Mouse (Mus musculus) MEL (cell line): Measurements from ENCODE around the gene Dnttip2. TPM values are rescaled to one million over a fixed set of nuclear protein-coding genes. Genes with fewer than 3 reads are reported as not detected.
A peak's percentile ranks its signal among the peaks of the same experiment; 100 is the strongest.
"Not testable (repeated sequence)": the region's sequence is repeated elsewhere in the genome, so short reads cannot be mapped to it uniquely, and the experiment has no call there.

ENCODE experiments used
- DNase-seq: peaks from one replicate; pipeline ENCODE4 v3.0.0; 2011; ENCODE audit warnings: low read depth, low spot score
- H3K27ac ChIP-seq: 2 replicates; pipeline ENCODE4 v1.5.1; 2012; ENCODE audit warnings: low read depth, mild to moderate bottlenecking, control low read depth, low read length, moderate library complexity; ENCODE audit not compliant: control insufficient read depth
- H3K27me3 ChIP-seq, 2 experiments: fragments of 150-350 bp in 1 of 2; sonication (generic) in 1 of 2; 2 replicates each; pipeline ENCODE4 v1.6.1; 2012; ENCODE audit warnings: low read length in 2 of 2, mild to moderate bottlenecking in 2 of 2, improper control_type of control experiment in 1 of 2, moderate library complexity in 1 of 2; ENCODE audit not compliant: insufficient read depth in 2 of 2, control insufficient read depth in 1 of 2
- H3K36me3 ChIP-seq, 2 experiments: 2 replicates each; pipeline ENCODE4 v1.6.1; 2012 to 2014; ENCODE audit warnings: low read length in 2 of 2, improper control_type of control experiment in 1 of 2, inconsistent platforms in 1 of 2, mild to moderate bottlenecking in 1 of 2; ENCODE audit not compliant: insufficient read depth in 2 of 2, control insufficient read depth in 1 of 2
- H3K4me1 ChIP-seq, 2 experiments: fragments of 150-350 bp in 1 of 2; sonication (generic) in 1 of 2; 2 replicates each; pipeline ENCODE4 v1.6.1; 2012; ENCODE audit warnings: low read length in 2 of 2, improper control_type of control experiment in 1 of 2, mild to moderate bottlenecking in 1 of 2; ENCODE audit not compliant: insufficient read depth in 2 of 2, control insufficient read depth in 1 of 2
- H3K4me3 ChIP-seq, 2 experiments: fragments of 150-350 bp in 1 of 2; sonication (generic) in 1 of 2; 2 replicates each; pipeline ENCODE4 v1.5.1; 2012; ENCODE audit warnings: low read depth in 2 of 2, low read length in 2 of 2, mild to moderate bottlenecking in 2 of 2, moderate library complexity in 2 of 2, control low read depth in 1 of 2, improper control_type of control experiment in 1 of 2; ENCODE audit not compliant: control insufficient read depth in 1 of 2, insufficient read depth in 1 of 2
- H3K79me2 ChIP-seq: 2 replicates; pipeline ENCODE4 v1.6.1; 2012; ENCODE audit warnings: mild to moderate bottlenecking, low read length, moderate library complexity; ENCODE audit not compliant: control insufficient read depth, poor library complexity, insufficient read depth
- H3K9ac ChIP-seq: 2 replicates; pipeline ENCODE4 v1.6.1; 2012; ENCODE audit warnings: low read depth, mild to moderate bottlenecking, control low read depth, low read length, moderate library complexity; ENCODE audit not compliant: control insufficient read depth, poor library complexity, severe bottlenecking
- H3K9me3 ChIP-seq: fragments of 150-350 bp; sonication (generic); replicated peaks from 2 replicates; pipeline ENCODE4 v1.6.1; 2012; ENCODE audit warnings: mild to moderate bottlenecking, low read length, improper control_type of control experiment, moderate library complexity; ENCODE audit not compliant: insufficient read depth
- BHLHE40 ChIP-seq: IDR thresholded peaks from 2 replicates; pipeline ENCODE4 v1.6.1; 2012; ENCODE audit warnings: low read depth, mild to moderate bottlenecking, inconsistent platforms, low read length, improper control_type of control experiment, borderline replicate concordance
- ETS1 ChIP-seq: IDR thresholded peaks from 2 replicates; pipeline ENCODE4 v1.6.1; 2012; ENCODE audit warnings: low read depth, mild to moderate bottlenecking, inconsistent platforms, low read length, improper control_type of control experiment, moderate library complexity
- GABPA ChIP-seq: IDR thresholded peaks from 2 replicates; pipeline ENCODE4 v1.6.1; 2012; ENCODE audit warnings: low read depth, mild to moderate bottlenecking, inconsistent platforms, low read length, improper control_type of control experiment, moderate library complexity
- GATA1 ChIP-seq: IDR thresholded peaks from 2 replicates; pipeline ENCODE4 v1.6.1; 2011; ENCODE audit warnings: low read depth, low read length, improper control_type of control experiment
- JUND ChIP-seq: IDR thresholded peaks from 2 replicates; pipeline ENCODE4 v1.6.1; 2011; ENCODE audit warnings: low read depth, mild to moderate bottlenecking, improper control_type of control experiment, low read length
- KAT2A ChIP-seq: conservative IDR thresholded peaks from 2 replicates; pipeline ENCODE4 v1.6.1; 2012; ENCODE audit warnings: low read depth, low read length, improper control_type of control experiment, inconsistent platforms
- MAZ ChIP-seq: IDR thresholded peaks from 2 replicates; pipeline ENCODE4 v1.6.1; 2012; ENCODE audit warnings: low read depth, mild to moderate bottlenecking, inconsistent platforms, low read length, improper control_type of control experiment
- MXI1 ChIP-seq: IDR thresholded peaks from 2 replicates; pipeline ENCODE4 v1.6.1; 2011; ENCODE audit warnings: mild to moderate bottlenecking, low read depth, low read length, improper control_type of control experiment
- MYC ChIP-seq: IDR thresholded peaks from 2 replicates; pipeline ENCODE4 v1.6.1; 2011; ENCODE audit warnings: low read depth, mild to moderate bottlenecking, low read length, improper control_type of control experiment, moderate library complexity
- NRF1 ChIP-seq: IDR thresholded peaks from 2 replicates; pipeline ENCODE4 v1.6.1; 2014; ENCODE audit warnings: low read depth, mild to moderate bottlenecking, inconsistent platforms, low read length, improper control_type of control experiment, moderate library complexity; ENCODE audit not compliant: poor library complexity, insufficient read depth, severe bottlenecking
- POLR2AphosphoS2 ChIP-seq: IDR thresholded peaks from 2 replicates; pipeline ENCODE4 v1.6.1; 2011; ENCODE audit warnings: low read length, improper control_type of control experiment
- POLR2AphosphoS5 ChIP-seq: IDR thresholded peaks from 2 replicates; pipeline ENCODE4 v1.6.1; 2012; ENCODE audit warnings: low read depth, borderline replicate concordance, mild to moderate bottlenecking, inconsistent platforms, low read length, moderate library complexity, mixed read lengths
- RAD21 ChIP-seq: IDR thresholded peaks from 2 replicates; pipeline ENCODE4 v1.6.1; 2011; ENCODE audit warnings: mild to moderate bottlenecking, low read depth, low read length, improper control_type of control experiment
- USF1 ChIP-seq: IDR thresholded peaks from 2 replicates; pipeline ENCODE4 v1.6.1; 2014; ENCODE audit warnings: low read depth, mild to moderate bottlenecking, inconsistent platforms, low read length, improper control_type of control experiment, moderate library complexity
- ZKSCAN1 ChIP-seq: IDR thresholded peaks from 2 replicates; pipeline ENCODE4 v1.6.1; 2012; ENCODE audit warnings: low read depth, mild to moderate bottlenecking, inconsistent platforms, low read length, improper control_type of control experiment, moderate library complexity
- polyA plus RNA-seq, 2 experiments: library from polyadenylated mRNA; stranded (reverse) in 1 of 2; unstranded in 1 of 2; fragments of >175 nt in 1 of 2; fragments of >200 nt in 1 of 2; gene quantifications; 2 replicates each; pipeline versions ENCODE4 v1.2.1 to v1.2.4; 2012; ENCODE audit warnings: low replicate concordance in 2 of 2, low read depth in 1 of 2; ENCODE audit not compliant: insufficient read length in 2 of 2, insufficient read depth in 1 of 2, missing spikeins in 1 of 2
- total RNA-seq: library from RNA; depleted of rRNA; stranded (reverse); fragments of 300-350 nt; gene quantifications from 2 replicates; pipeline ENCODE4 v1.2.3, GENCODE M21; 2012

The Dnttip2 gene
- total and polyA plus RNA-seq, 3 experiments, result 84.4 to 90.5 TPM; not detected in 1

DNA sequence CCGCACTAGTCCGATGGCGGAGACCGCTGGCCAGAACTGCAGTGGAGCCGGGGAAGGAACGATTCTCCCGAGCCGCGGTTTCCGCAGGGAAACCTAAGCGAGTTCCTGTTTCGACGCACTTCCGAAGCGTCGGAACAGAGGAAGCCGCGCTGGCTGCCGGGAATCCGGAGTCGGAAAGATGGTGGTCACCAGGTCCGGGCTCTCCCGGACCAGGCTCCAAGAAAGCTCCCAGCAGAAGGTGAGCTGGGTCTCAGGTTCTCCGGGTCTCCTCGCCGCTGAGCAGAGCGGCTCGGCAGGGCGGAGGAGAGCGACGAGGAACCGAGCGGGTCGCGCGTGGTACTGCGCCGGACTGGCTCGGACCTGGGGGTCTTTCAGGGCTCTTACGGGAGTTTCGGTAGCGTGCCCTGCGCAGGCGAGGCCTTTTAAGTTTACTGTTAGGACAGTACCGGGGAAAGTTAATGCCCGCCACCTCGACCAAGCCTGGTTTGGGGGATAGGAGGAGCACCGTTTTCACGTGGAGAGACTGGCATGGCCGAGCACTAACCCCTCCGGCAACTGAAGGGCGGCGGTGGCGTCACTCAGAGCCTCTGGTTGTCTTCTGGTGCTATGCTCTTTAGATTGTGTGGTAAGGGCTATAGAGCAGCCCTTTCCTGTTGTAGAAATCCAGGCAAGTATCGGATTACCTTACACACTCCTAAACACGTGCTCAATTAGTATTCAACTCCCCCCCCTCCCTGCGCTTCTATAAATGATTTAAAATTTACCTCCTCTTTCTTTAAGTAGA, at the start of gene Dnttip2 (continued):
- no peak for TF ChIP-seq ZKSCAN1
- TF ChIP-seq POLR2AphosphoS2, result peak; percentile 69; the same call in 1 of the 2 replicates
- TF ChIP-seq BHLHE40, result no peak
- TF ChIP-seq MYC, result peak; percentile 73
- TF ChIP-seq MXI1, result peak; percentile 78

DNA sequence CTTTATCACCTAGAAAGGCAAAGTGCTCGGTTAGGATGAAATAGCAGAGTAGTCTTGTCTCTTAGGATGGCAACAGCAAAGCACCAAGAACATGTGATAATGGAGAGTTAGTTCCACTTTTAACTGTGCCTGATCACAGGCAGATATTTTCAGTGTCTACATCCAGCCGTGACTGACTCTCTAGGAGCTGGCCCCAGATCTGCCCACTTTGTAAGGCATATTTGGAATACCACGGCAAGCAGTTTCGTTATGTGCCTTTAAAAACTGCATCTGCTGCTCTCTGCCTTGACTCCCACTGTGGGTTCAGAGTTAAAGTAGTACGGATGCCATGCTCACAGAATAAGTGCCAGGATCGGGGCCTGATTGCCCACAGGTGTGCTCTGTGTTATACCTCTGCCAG, 47.2 kb upstream of the Dnttip2 start:
- H3K4me3 ChIP-seq, H3K27ac ChIP-seq, H3K79me2 ChIP-seq, H3K9me3 ChIP-seq, H3K27me3 ChIP-seq, H3K4me1 ChIP-seq, H3K9ac ChIP-seq, H3K36me3 ChIP-seq: not testable (repeated sequence)
- peak; percentile 38 for DNase-seq
- TF ChIP-seq MXI1 (peak; percentile 27; the same call in 1 of the 2 replicates), USF1 (0 out of 2 replicates have a peak, but pooled peaks have one; percentile 12), ETS1 (0 out of 2 replicates have a peak, but pooled peaks have one; percentile 13), GATA1 (0 out of 2 replicates have a peak, but pooled peaks have one; percentile 6)

DNA sequence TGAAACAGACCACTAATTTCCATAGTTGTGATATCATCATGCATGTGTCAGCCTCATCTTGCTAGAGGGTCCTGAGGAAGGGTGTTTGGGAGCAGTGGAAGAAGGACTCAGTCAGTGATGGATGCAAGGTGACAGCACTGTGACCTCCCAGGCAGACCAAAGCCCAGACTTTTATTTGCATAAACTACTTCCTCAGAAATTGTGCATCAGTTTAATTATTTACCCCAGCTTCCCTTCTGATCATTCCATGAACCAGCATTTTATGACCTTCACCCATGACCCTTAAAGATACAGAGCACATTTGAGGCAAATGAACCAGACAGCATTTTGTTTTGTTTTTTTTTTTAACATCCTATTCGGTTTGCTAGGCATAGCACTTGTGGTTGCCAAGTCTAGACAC, 38.4 kb upstream of the Dnttip2 start:
- TF ChIP-seq MYC (no peak), KAT2A (no peak), MAZ (no peak), JUND (no peak), NRF1 (no peak), POLR2AphosphoS5 (no peak), GABPA (no peak), RAD21 (no peak)
- H3K9ac ChIP-seq, result no peak overlapping the region
- no peak overlapping the region for H3K4me3 ChIP-seq
- H3K36me3 ChIP-seq, result no peaks in the 10 kb centered on the region
- no peak overlapping the region for H3K27ac ChIP-seq
- H3K4me1 ChIP-seq, result no peaks in the 10 kb centered on the region
- no peak for DNase-seq
- no peaks in the 10 kb centered on the region for H3K27me3 ChIP-seq
- no peaks in the 10 kb centered on the region for H3K9me3 ChIP-seq
- no peaks in the 10 kb centered on the region for H3K79me2 ChIP-seq
